Mouse (Mus musculus): ENCODE data around the gene Efcab11.

Gene Efcab11

GRCm38 (mm10) chr12:99884269-99885261 is at the start of gene Efcab11, which contains the start of gene Tdp1:
Efcab11 (minus strand) TSS chr12:99884439.
Tdp1 (plus strand) TSS chr12:99884517.
- peak; percentile 96 for DNase-seq

GRCm38 (mm10) chr12:99933630-99934029 is 49.4 kb upstream of the Efcab11 start:
- no peak for DNase-seq

- DNase-seq, result no peak
Observed at GRCm38 (mm10) chr12:99932245-99932644, 48.0 kb upstream of the Efcab11 start.

- no peak for DNase-seq
Observed at GRCm38 (mm10) chr12:99929160-99929559, 44.9 kb upstream of the Efcab11 start.

GRCm38 (mm10) chr12:99928311-99928710 is 44.1 kb upstream of the Efcab11 start:
- DNase-seq, result no peak

- DNase-seq, result no peak
Observed at GRCm38 (mm10) chr12:99923703-99924102, 39.5 kb upstream of the Efcab11 start.

- no peak for DNase-seq
Observed at GRCm38 (mm10) chr12:99923131-99923606, 38.9 kb upstream of the Efcab11 start.

GRCm38 (mm10) chr12:99921045-99921444 is 36.8 kb upstream of the Efcab11 start:
- peak; percentile 54 for DNase-seq

GRCm38 (mm10) chr12:99919636-99920035 is 35.4 kb upstream of the Efcab11 start:
- no peak for DNase-seq

- DNase-seq, result no peak
Observed at GRCm38 (mm10) chr12:99917800-99918427, 33.7 kb upstream of the Efcab11 start.

GRCm38 (mm10) chr12:99911466-99911865 is 27.2 kb upstream of the Efcab11 start:
- no peak for DNase-seq

GRCm38 (mm10) chr12:99904537-99904936 is 20.3 kb upstream of the Efcab11 start:
- DNase-seq, result no peak

- no peak for DNase-seq
Observed at GRCm38 (mm10) chr12:99902867-99903370, 18.7 kb upstream of the Efcab11 start.

GRCm38 (mm10) chr12:99901973-99902866 is 18.0 kb upstream of the Efcab11 start:
- no peak for DNase-seq

GRCm38 (mm10) chr12:99899991-99900390 is 15.8 kb upstream of the Efcab11 start:
- DNase-seq, result no peak

GRCm38 (mm10) chr12:99898248-99898870 is 14.1 kb upstream of the Efcab11 start:
- no peak for DNase-seq

GRCm38 (mm10) chr12:99897846-99898245 is 13.6 kb upstream of the Efcab11 start:
- DNase-seq, result no peak

- no peak for DNase-seq
Observed at GRCm38 (mm10) chr12:99885282-99885901, 1.2 kb upstream of the Efcab11 start.

GRCm38 (mm10) chr12:99883713-99884105 is 530 bp downstream of the Efcab11 start:
- peak; percentile 34 for DNase-seq

GRCm38 (mm10) chr12:99883000-99883712 is 1.1 kb downstream of the Efcab11 start:
- peak; percentile 91 for DNase-seq

GRCm38 (mm10) chr12:99874609-99875008 is 9.6 kb downstream of the Efcab11 start:
- no peak for DNase-seq

All from thymus, postnatal 4 days (tissue).